Mouse (Mus musculus): Measurements from ENCODE around the gene Jph2. TPM values are rescaled to one million over a fixed set of nuclear protein-coding genes. Genes with fewer than 3 reads are reported as not detected.

Jph2 gene
- total and polyA plus RNA-seq, 3 experiments: 0.04 to 0.19 TPM; not detected in 1

GRCm38 (mm10) chr2:163343671-163344070, 54.1 kb downstream of the Jph2 start:
- DNase-seq (ENCODE audit: low read depth, low spot score): peak; percentile 66
- TF ChIP-seq RAD21 (IDR thresholded peaks at IDR 0.05; ENCODE audit: low read depth, low read length) (peak; percentile 61), ZC3H11A (IDR thresholded peaks at IDR 0.05; ENCODE audit: low read depth, low read length) (no peak), ELF1 (IDR thresholded peaks at IDR 0.05; ENCODE audit: low read depth, low read length) (no peak), MAZ (IDR thresholded peaks at IDR 0.05; ENCODE audit: low read depth, low read length) (no peak), MXI1 (IDR thresholded peaks at IDR 0.05; ENCODE audit: low read depth, low read length) (no peak), MEF2A (IDR thresholded peaks at IDR 0.05; ENCODE audit: extremely low read depth, insufficient replicate concordance, low read depth, low read length, poor library complexity, severe bottlenecking) (no peak), CTCF (IDR thresholded peaks at IDR 0.05 in 2 of 3, conservative IDR thresholded peaks at IDR 0.05 in 1 of 3; ENCODE audit: control insufficient read depth in 1 of 3, insufficient read depth in 1 of 3, low read depth in 2 of 3, low read length in 3 of 3, poor library complexity in 1 of 3, severe bottlenecking in 1 of 3) (peak; percentile 71 to 79 (median 74)), POLR2A (IDR thresholded peaks at IDR 0.05; ENCODE audit: control insufficient read depth in 1 of 2, insufficient read depth in 1 of 2, low read depth in 1 of 2, low read length in 2 of 2, poor library complexity in 1 of 2) (no peak), UBTF (IDR thresholded peaks at IDR 0.05; ENCODE audit: borderline replicate concordance, insufficient read depth, low read depth, low read length) (no peak), MAFK (IDR thresholded peaks at IDR 0.05; ENCODE audit: borderline replicate concordance, low read depth, low read length) (no peak), E2F4 (IDR thresholded peaks at IDR 0.05; ENCODE audit: borderline replicate concordance, low read depth, low read length) (no peak), EP300 (IDR thresholded peaks at IDR 0.05; ENCODE audit: low read depth in 1 of 2, low read length in 2 of 2) (no peak), MYB (IDR thresholded peaks at IDR 0.05; ENCODE audit: low read depth, low read length) (no peak), SIN3A (IDR thresholded peaks at IDR 0.05; ENCODE audit: low read length) (no peak), JUND (IDR thresholded peaks at IDR 0.05; ENCODE audit: low read depth, low read length) (no peak), SMC3 (IDR thresholded peaks at IDR 0.05; ENCODE audit: low read depth, low read length) (peak; percentile 53), KAT2A (conservative IDR thresholded peaks at IDR 0.05; ENCODE audit: low read depth, low read length) (no peak), ZMIZ1 (IDR thresholded peaks at IDR 0.05; ENCODE audit: low read depth, low read length) (no peak), TCF12 (IDR thresholded peaks at IDR 0.05; ENCODE audit: low read depth, low read length) (no peak), MYC (IDR thresholded peaks at IDR 0.05; ENCODE audit: low read depth, low read length) (no peak)

GRCm38 (mm10) chr2:163340263-163340662, 57.5 kb downstream of the Jph2 start:
- peak; percentile 64 to 95 (median 87) for TF ChIP-seq CTCF (IDR thresholded peaks at IDR 0.05 in 2 of 3, conservative IDR thresholded peaks at IDR 0.05 in 1 of 3; ENCODE audit: control insufficient read depth in 1 of 3, insufficient read depth in 1 of 3, low read depth in 2 of 3, low read length in 3 of 3, poor library complexity in 1 of 3, severe bottlenecking in 1 of 3)
- TF ChIP-seq RAD21 (IDR thresholded peaks at IDR 0.05; ENCODE audit: low read depth, low read length): peak; percentile 89
- TF ChIP-seq SMC3 (IDR thresholded peaks at IDR 0.05; ENCODE audit: low read depth, low read length): peak; percentile 98
- no peak for TF ChIP-seq MYB (IDR thresholded peaks at IDR 0.05; ENCODE audit: low read depth, low read length)
- peak; percentile 97 for TF ChIP-seq ZC3H11A (IDR thresholded peaks at IDR 0.05; ENCODE audit: low read depth, low read length)
- Histone ChIP-seq H3K27ac (ENCODE audit: control insufficient read depth, low read depth, low read length) (no peak overlapping the region), H3K9me3 (replicated peaks; ENCODE audit: insufficient read depth, low read length) (no peaks in the 10 kb centered on the region), H3K9ac (ENCODE audit: control insufficient read depth, low read depth, low read length, poor library complexity, severe bottlenecking) (no peak overlapping the region), H3K4me1 (ENCODE audit: control insufficient read depth in 1 of 2, insufficient read depth in 2 of 2, low read length in 2 of 2) (no peaks in the 10 kb centered on the region), H3K36me3 (ENCODE audit: control insufficient read depth in 1 of 2, insufficient read depth in 2 of 2, low read length in 2 of 2) (no peaks in the 10 kb centered on the region), H3K27me3 (ENCODE audit: control insufficient read depth in 1 of 2, insufficient read depth in 2 of 2, low read length in 2 of 2) (no peaks in the 10 kb centered on the region), H3K4me3 (ENCODE audit: control insufficient read depth in 1 of 2, insufficient read depth in 1 of 2, low read depth in 2 of 2, low read length in 2 of 2) (no peak overlapping the region), H3K79me2 (ENCODE audit: control insufficient read depth, insufficient read depth, low read length, poor library complexity) (no peaks in the 10 kb centered on the region)
- peak; percentile 65 for DNase-seq (ENCODE audit: low read depth, low spot score)

More at GRCm38 (mm10) chr2:163343671-163344070, 54.1 kb downstream of the Jph2 start:
- Histone ChIP-seq H3K4me3 (ENCODE audit: control insufficient read depth in 1 of 2, insufficient read depth in 1 of 2, low read depth in 2 of 2, low read length in 2 of 2) (no peak overlapping the region), H3K9ac (ENCODE audit: control insufficient read depth, low read depth, low read length, poor library complexity, severe bottlenecking) (no peak overlapping the region), H3K79me2 (ENCODE audit: control insufficient read depth, insufficient read depth, low read length, poor library complexity) (peaks cover 2% of the 10 kb centered on the region; the same call in 1 of the 2 replicates), H3K27ac (ENCODE audit: control insufficient read depth, low read depth, low read length) (no peak overlapping the region), H3K27me3 (ENCODE audit: control insufficient read depth in 1 of 2, insufficient read depth in 2 of 2, low read length in 2 of 2) (no peaks in the 10 kb centered on the region), H3K9me3 (replicated peaks; ENCODE audit: insufficient read depth, low read length) (no peaks in the 10 kb centered on the region), H3K36me3 (ENCODE audit: control insufficient read depth in 1 of 2, insufficient read depth in 2 of 2, low read length in 2 of 2) (no peaks in the 10 kb centered on the region), H3K4me1 (ENCODE audit: control insufficient read depth in 1 of 2, insufficient read depth in 2 of 2, low read length in 2 of 2) (no peaks in the 10 kb centered on the region)
